Mouse (Mus musculus) erythroblast, embryonic 14.5 days (primary cell): ENCODE results near the gene S100a3. TPM values are rescaled to one million over a fixed set of nuclear protein-coding genes. Genes with fewer than 3 reads are reported as not detected.

Source experiments
- H3K27me3 ChIP-seq: 2 replicates; pipeline ENCODE4 v1.6.1; 2012; ENCODE audit warnings: inconsistent platforms; ENCODE audit not compliant: control insufficient read depth
- H3K36me3 ChIP-seq: 2 replicates; pipeline ENCODE4 v1.6.1; 2012; ENCODE audit warnings: mild to moderate bottlenecking, inconsistent platforms; ENCODE audit not compliant: control insufficient read depth
- H3K4me1 ChIP-seq: 2 replicates; pipeline ENCODE4 v1.6.1; 2012; ENCODE audit warnings: inconsistent platforms; ENCODE audit not compliant: control insufficient read depth
- H3K4me3 ChIP-seq: replicated peaks from 2 replicates; pipeline ENCODE3; 2012; ENCODE audit warnings: moderate library complexity, mild to moderate bottlenecking, inconsistent platforms
- H3K9me3 ChIP-seq: 2 replicates; pipeline ENCODE4 v1.6.1; 2012; ENCODE audit warnings: low read length, inconsistent platforms, mixed read lengths; ENCODE audit not compliant: control insufficient read depth
- GATA1 ChIP-seq: IDR thresholded peaks from 2 replicates; pipeline ENCODE4 v1.6.1; 2012; ENCODE audit warnings: low read length, inconsistent platforms, mixed read lengths
- TAL1 ChIP-seq: IDR thresholded peaks from 3 replicates; pipeline ENCODE4 v1.6.1; 2012; ENCODE audit warnings: low read length, inconsistent platforms, mixed read lengths
- polyA plus RNA-seq: library from polyadenylated mRNA; stranded (reverse); fragments of >175 nt; gene quantifications from 2 replicates; pipeline ENCODE4 v1.2.3, GENCODE M21; 2012

Gene S100a3
- polyA plus RNA-seq, 1 experiment, result not detected

GRCm38 (mm10) chr3:90526076-90526475, 34.3 kb upstream of the S100a3 start:
- Histone ChIP-seq H3K36me3 (no peaks in the 10 kb centered on the region), H3K27me3 (no peaks in the 10 kb centered on the region), H3K4me1 (no peaks in the 10 kb centered on the region; the same call in 1 of the 2 replicates), H3K4me3 (no peak overlapping the region), H3K9me3 (no peaks in the 10 kb centered on the region)
- TF ChIP-seq TAL1, result no peak
- TF ChIP-seq GATA1, result no peak

GRCm38 (mm10) chr3:90526580-90526979, 33.8 kb upstream of the S100a3 start, which contains the start of gene S100a14:
S100a14 (plus strand) TSS chr3:90526856.
- no peaks in the 10 kb centered on the region for H3K27me3 ChIP-seq
- no peak for TF ChIP-seq GATA1
- no peak for TF ChIP-seq TAL1
- no peaks in the 10 kb centered on the region for H3K9me3 ChIP-seq
- no peaks in the 10 kb centered on the region; the same call in 1 of the 2 replicates for H3K4me1 ChIP-seq
- no peak within 1 kb of the TSS for H3K4me3 ChIP-seq
- no peaks in the 10 kb centered on the region for H3K36me3 ChIP-seq

- TF ChIP-seq GATA1, result no peak
- TF ChIP-seq TAL1, result no peak
- Histone ChIP-seq H3K36me3 (no peaks in the 10 kb centered on the region), H3K4me1 (no peaks in the 10 kb centered on the region; the same call in 1 of the 2 replicates), H3K4me3 (no peak overlapping the region), H3K27me3 (no peaks in the 10 kb centered on the region), H3K9me3 (no peaks in the 10 kb centered on the region)
Observed at GRCm38 (mm10) chr3:90527291-90527873, 33.0 kb upstream of the S100a3 start.

GRCm38 (mm10) chr3:90531713-90532112, 28.7 kb upstream of the S100a3 start:
- H3K9me3 ChIP-seq, result no peaks in the 10 kb centered on the region
- H3K27me3 ChIP-seq, result no peaks in the 10 kb centered on the region
- no peak for TF ChIP-seq TAL1
- no peak for TF ChIP-seq GATA1
- no peaks in the 10 kb centered on the region for H3K4me1 ChIP-seq
- no peak overlapping the region for H3K4me3 ChIP-seq
- no peaks in the 10 kb centered on the region for H3K36me3 ChIP-seq

- Histone ChIP-seq H3K9me3 (no peaks in the 10 kb centered on the region), H3K27me3 (no peaks in the 10 kb centered on the region), H3K4me3 (no peak overlapping the region), H3K36me3 (no peaks in the 10 kb centered on the region), H3K4me1 (no peaks in the 10 kb centered on the region)
- TF ChIP-seq TAL1, result no peak
- no peak for TF ChIP-seq GATA1
Observed at GRCm38 (mm10) chr3:90535446-90535845, 24.9 kb upstream of the S100a3 start.

GRCm38 (mm10) chr3:90537141-90537904, 23.1 kb upstream of the S100a3 start, which contains the start of gene S100a16:
S100a16 (plus strand) TSS chr3:90537254.
- TF ChIP-seq GATA1 (no peak), TAL1 (no peak)
- no peaks in the 10 kb centered on the region for H3K27me3 ChIP-seq
- H3K36me3 ChIP-seq, result no peaks in the 10 kb centered on the region
- peak within 1 kb of the TSS; percentile 32 for H3K4me3 ChIP-seq
- H3K9me3 ChIP-seq, result no peaks in the 10 kb centered on the region
- H3K4me1 ChIP-seq, result no peaks in the 10 kb centered on the region

GRCm38 (mm10) chr3:90537905-90538296, 22.5 kb upstream of the S100a3 start:
- Histone ChIP-seq H3K36me3 (no peaks in the 10 kb centered on the region), H3K9me3 (no peaks in the 10 kb centered on the region), H3K4me1 (no peaks in the 10 kb centered on the region), H3K4me3 (peak overlapping the region; percentile 32), H3K27me3 (no peaks in the 10 kb centered on the region)
- TF ChIP-seq GATA1, result no peak
- TF ChIP-seq TAL1, result no peak

- Histone ChIP-seq H3K9me3 (no peaks in the 10 kb centered on the region), H3K27me3 (no peaks in the 10 kb centered on the region)
Observed at GRCm38 (mm10) chr3:90540904-90541303, 19.5 kb upstream of the S100a3 start.

GRCm38 (mm10) chr3:90549676-90550420, 10.5 kb upstream of the S100a3 start:
- H3K27me3 ChIP-seq, result no peaks in the 10 kb centered on the region
- H3K4me3 ChIP-seq, result no peak overlapping the region
- TF ChIP-seq TAL1 (no peak), GATA1 (no peak)
- H3K36me3 ChIP-seq, result no peaks in the 10 kb centered on the region
- H3K4me1 ChIP-seq, result no peaks in the 10 kb centered on the region
- no peaks in the 10 kb centered on the region for H3K9me3 ChIP-seq

More at GRCm38 (mm10) chr3:90540904-90541303, 19.5 kb upstream of the S100a3 start:
- no peak for TF ChIP-seq TAL1
- no peak for TF ChIP-seq GATA1
- Histone ChIP-seq H3K4me1 (no peaks in the 10 kb centered on the region), H3K36me3 (no peaks in the 10 kb centered on the region), H3K4me3 (no peak overlapping the region)
